Mouse (Mus musculus): ENCODE results near the gene Eif4g1.

Gene Eif4g1

GRCm38 (mm10) chr16:20726384-20726783 is 58.3 kb downstream of the Eif4g1 start:
- DNase-seq (ENCODE audit: low spot score): no peak

DNA sequence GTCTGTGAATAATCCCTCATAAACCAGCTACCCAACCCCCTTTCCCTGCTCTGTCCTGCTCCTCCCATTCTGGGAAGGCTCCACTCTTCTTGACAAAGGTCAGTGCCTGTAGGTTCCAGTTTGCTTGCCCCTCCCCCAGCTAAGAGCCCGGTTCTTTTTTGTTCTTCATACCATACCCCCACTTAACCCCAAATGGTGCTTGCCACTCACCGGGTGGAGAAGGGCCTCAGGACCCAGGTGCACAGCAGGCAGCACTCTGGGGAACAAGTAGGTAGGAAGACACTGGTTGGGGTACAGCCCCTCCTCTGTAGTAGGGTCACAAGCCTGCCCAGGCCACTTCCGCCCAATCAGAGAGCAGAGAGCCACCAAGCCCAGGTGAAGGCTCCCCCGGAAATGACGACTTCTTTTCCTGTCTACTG is 62.2 kb downstream of the Eif4g1 start:
- no peak for DNase-seq (ENCODE audit: low spot score)

- no peak for DNase-seq (ENCODE audit: low spot score)
Measured at GRCm38 (mm10) chr16:20731688-20732087, 63.6 kb downstream of the Eif4g1 start.

GRCm38 (mm10) chr16:20732251-20732924 is 64.3 kb downstream of the Eif4g1 start:
- peak; percentile 60 for DNase-seq (ENCODE audit: low spot score)

DNA sequence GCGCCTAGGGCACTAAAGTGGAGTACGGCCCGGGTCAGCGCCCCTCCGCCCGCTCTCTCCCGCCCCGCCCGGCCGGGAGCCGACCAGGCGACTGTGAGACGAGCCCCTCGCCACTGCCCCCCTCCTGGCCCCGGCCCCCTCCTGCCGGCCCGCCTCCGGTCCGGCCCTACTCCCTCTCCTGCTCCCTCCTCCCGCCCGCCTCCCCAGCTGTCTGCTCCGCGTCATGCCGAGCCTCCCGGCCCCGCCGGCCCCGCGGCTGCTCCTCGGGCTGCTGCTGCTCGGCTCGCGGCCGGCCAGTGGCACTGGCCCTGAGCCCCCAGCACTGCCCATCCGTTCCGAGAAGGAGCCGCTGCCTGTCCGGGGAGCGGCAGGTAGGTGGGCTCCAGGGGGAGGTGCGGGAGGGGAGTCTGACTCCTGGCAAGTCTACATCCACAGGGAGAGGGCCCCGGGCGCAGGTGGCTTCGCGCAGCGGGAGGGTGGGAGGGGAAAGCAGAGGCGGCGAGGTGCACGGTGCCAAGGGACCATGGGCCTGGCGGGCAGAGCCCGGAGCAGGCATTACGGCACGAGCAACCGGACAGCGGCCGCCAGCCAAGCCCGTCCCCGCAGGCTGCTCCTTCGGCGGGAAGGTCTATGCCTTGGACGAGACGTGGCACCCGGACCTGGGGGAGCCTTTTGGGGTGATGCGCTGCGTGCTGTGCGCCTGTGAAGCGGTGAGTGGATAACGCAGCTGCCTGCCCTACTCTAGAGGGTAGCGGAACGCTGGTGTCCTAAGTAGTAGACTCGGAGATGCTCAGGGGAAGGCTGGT is 65.0 kb downstream of the Eif4g1 start, which contains the start of gene Chrd:
TSS of gene Chrd (plus strand) at position 203 of the 806 bp plus-strand sequence.
- peak; percentile 71 for DNase-seq (ENCODE audit: low spot score)

DNA sequence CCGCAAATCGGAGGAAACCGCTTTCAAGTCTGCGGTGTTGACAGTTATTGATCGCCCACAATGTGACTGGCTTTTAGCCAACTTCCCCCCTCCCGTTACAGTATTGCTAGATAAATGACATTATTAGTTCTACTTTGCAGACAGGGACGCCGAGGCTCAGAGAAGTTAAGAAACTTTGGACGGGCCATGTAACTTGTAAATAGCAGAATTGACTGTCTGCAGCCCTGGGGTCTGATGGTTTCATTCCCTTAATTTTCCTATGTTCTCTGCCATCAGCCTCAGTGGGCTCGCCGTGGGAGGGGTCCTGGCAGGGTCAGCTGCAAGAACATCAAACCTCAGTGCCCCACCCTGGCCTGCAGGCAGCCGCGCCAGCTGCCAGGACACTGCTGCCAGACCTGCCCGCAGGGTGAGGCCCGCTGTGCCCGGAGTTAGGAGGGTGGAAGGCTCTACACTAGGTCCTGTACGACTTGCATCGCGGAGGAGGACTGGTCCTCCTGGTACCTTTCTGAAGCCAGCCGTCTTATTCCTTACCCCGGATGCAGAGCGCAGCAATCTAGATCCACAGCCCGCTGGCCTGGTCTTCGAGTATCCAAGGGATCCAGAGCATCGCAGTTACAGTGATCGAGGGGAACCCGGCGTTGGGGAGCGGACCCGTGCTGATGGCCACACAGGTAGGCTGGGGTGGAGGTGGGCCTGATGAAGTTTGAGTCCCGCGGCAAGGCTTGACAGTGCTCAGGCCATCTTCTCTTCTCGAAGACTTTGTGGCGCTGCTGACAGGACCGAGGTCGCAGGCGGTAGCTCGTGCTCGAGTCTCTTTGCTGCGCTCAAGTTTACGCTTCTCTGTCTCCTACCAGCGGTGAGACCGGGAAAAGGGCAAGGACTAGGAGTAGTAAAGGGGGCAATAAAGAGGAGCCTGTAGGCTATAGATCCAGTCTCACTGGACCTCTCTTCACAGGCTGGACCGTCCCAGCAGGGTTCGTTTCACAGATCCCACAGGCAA is 65.9 kb downstream of the Eif4g1 start, which contains the start of gene Thpo:
TSS of gene Thpo (minus strand) at position 781 of the 1,000 bp plus-strand sequence.
- DNase-seq (ENCODE audit: low spot score): peak; percentile 68

GRCm38 (mm10) chr16:20735651-20736050 is 67.5 kb downstream of the Eif4g1 start:
- no peak for DNase-seq (ENCODE audit: low spot score)

GRCm38 (mm10) chr16:20736168-20736567 is 68.1 kb downstream of the Eif4g1 start:
- no peak for DNase-seq (ENCODE audit: low spot score)

- no peak for DNase-seq (ENCODE audit: low spot score)
Measured at GRCm38 (mm10) chr16:20736823-20737222, 68.7 kb downstream of the Eif4g1 start.

DNA sequence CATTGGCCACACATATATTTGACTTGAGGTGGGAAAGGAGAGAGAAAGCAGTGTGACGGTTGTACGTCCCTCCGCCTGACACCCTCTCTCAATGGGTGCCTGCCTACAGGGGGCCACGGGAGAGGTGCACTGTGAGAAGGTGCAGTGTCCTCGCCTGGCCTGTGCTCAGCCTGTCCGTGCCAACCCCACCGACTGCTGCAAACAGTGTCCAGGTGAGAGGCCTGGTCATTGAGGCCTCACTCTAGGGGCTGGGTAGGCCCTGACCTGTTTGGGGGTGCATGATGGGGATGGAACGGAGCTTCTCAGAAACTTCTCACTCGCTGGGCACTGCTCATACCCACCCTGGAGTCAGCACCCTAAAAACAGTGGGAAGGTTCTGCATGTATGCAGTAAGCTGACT is 71.7 kb downstream of the Eif4g1 start:
- no peak for DNase-seq (ENCODE audit: low spot score)
